Mouse (Mus musculus): ENCODE results near the gene Rbks.

- TF ChIP-seq CTCF (IDR thresholded peaks at IDR 0.05): no peak
- TF ChIP-seq EP300 (IDR thresholded peaks at IDR 0.05): no peak
Measured at GRCm38 (mm10) chr5:31644272-31644671, 53.2 kb downstream of the Rbks start.
